Mouse (Mus musculus) midbrain, embryonic 11.5 days (tissue): ENCODE data around the gene Plppr5. TPM values are rescaled to one million over a fixed set of nuclear protein-coding genes. Genes with fewer than 3 reads are reported as not detected.

ENCODE experiments used
- ATAC-seq: fragments of 200-750 bp; cut with Nextera tagmentation; 2 replicates; pipeline ENCODE4 v1.8.0; 2017; ENCODE audit warnings: moderate TSS enrichment, moderate library complexity; ENCODE audit not compliant: low FRiP score
- DNase-seq: peaks from one replicate; pipeline ENCODE4 v3.0.0; 2015; ENCODE audit warnings: low spot score; ENCODE audit errors: missing footprints
- H3K27ac ChIP-seq: fragments of 300-500 bp; sonication (generic); 2 replicates; pipeline ENCODE4 v1.5.1; 2014; ENCODE audit warnings: low read depth, low read length
- H3K27me3 ChIP-seq: fragments of 300-500 bp; sonication (generic); 2 replicates; pipeline ENCODE4 v1.6.1; 2014; ENCODE audit warnings: mild to moderate bottlenecking, low read length, moderate library complexity, mixed read lengths; ENCODE audit not compliant: control insufficient read depth, insufficient read depth
- H3K36me3 ChIP-seq: fragments of 300-500 bp; sonication (generic); 2 replicates; pipeline ENCODE4 v1.6.1; 2014; ENCODE audit warnings: mild to moderate bottlenecking, low read length, moderate library complexity, mixed read lengths; ENCODE audit not compliant: control insufficient read depth, insufficient read depth
- H3K4me1 ChIP-seq: fragments of 300-500 bp; sonication (generic); 2 replicates; pipeline ENCODE4 v1.6.1; 2014; ENCODE audit warnings: low read length; ENCODE audit not compliant: control insufficient read depth, insufficient read depth
- H3K4me2 ChIP-seq: fragments of 300-500 bp; sonication (generic); 2 replicates; pipeline ENCODE4 v1.6.1; 2014; ENCODE audit warnings: mild to moderate bottlenecking, moderate library complexity
- H3K4me3 ChIP-seq: fragments of 300-500 bp; sonication (generic); 2 replicates; pipeline ENCODE4 v1.5.1; 2014; ENCODE audit warnings: low read depth, low read length
- H3K9ac ChIP-seq: fragments of 300-500 bp; sonication (generic); 2 replicates; pipeline ENCODE4 v1.6.1; 2014; ENCODE audit warnings: low read length
- H3K9me3 ChIP-seq: fragments of 300-500 bp; sonication (generic); 2 replicates; pipeline ENCODE4 v1.6.1; 2016; ENCODE audit warnings: low read length; ENCODE audit not compliant: control insufficient read depth
- WGBS: fragments of 180-500 bp; shearing (Covaris S2); extraction: QIAGEN DNeasy Blood & Tissue Kit; methylation state at CpG from one replicate; pipeline ENCODE4 v1.1.7; 2014; 5-methylcytosine and 5-hydroxymethylcytosine counted together
- polyA plus RNA-seq: library from polyadenylated mRNA; unstranded; fragments of >200 nt; fragmentation: Nextera tagmentation; extraction: Ambion mirVana; gene quantifications from 2 replicates; pipeline ENCODE4 v1.2.1, GENCODE M21; 2014

Gene Plppr5
- polyA plus RNA-seq, 1 experiment from 2014 or later: 0.51 TPM

DNA sequence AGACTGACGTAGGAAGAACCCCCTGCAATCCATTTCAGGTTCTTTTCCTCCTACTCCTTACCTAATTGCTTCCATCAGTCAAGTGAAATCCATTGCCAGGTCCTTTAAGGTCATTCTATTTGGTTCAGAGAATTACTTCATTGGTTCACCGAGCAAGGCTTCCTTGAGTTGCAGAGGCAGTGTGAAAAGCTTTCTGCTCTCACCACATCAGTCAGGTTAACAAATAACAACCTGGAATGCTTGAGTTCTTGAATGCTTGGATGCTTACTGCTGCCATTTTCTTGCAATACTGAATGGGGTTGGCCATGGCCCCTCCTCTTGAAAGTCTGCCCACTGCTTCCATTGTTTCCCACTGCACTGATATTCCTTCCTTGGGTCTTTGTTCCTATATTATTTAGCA is 28.8 kb downstream of the Plppr5 start:
- WGBS: 71% methylated on average over 2 of the region's 2 CpGs
- Histone ChIP-seq H3K36me3 (no peaks in the 10 kb centered on the region), H3K9ac (no peak overlapping the region), H3K4me1 (no peaks in the 10 kb centered on the region), H3K27ac (no peak overlapping the region), H3K9me3 (no peaks in the 10 kb centered on the region), H3K27me3 (no peaks in the 10 kb centered on the region), H3K4me3 (no peak overlapping the region), H3K4me2 (no peak overlapping the region)
- no peak for DNase-seq
- no peak for ATAC-seq

- Histone ChIP-seq H3K27ac (no peak overlapping the region), H3K4me2 (no peak overlapping the region), H3K4me1 (no peaks in the 10 kb centered on the region), H3K9me3 (no peaks in the 10 kb centered on the region), H3K9ac (no peak overlapping the region), H3K36me3 (no peaks in the 10 kb centered on the region), H3K4me3 (no peak overlapping the region), H3K27me3 (no peaks in the 10 kb centered on the region)
- no peak for DNase-seq
- ATAC-seq: no peak
These were observed 31.7 kb downstream of the Plppr5 start for GRCm38 (mm10) chr3:117606383-117606782.

GRCm38 (mm10) chr3:117611453-117611852 is 36.8 kb downstream of the Plppr5 start:
- no peak for DNase-seq
- H3K4me3 ChIP-seq: no peak overlapping the region
- H3K4me2 ChIP-seq: no peak overlapping the region
- H3K4me1 ChIP-seq: no peaks in the 10 kb centered on the region
- no peak overlapping the region for H3K9ac ChIP-seq
- H3K27ac ChIP-seq: no peak overlapping the region
- no peaks in the 10 kb centered on the region for H3K9me3 ChIP-seq
- WGBS: 87% methylated on average over 5 of the region's 5 CpGs
- no peaks in the 10 kb centered on the region for H3K36me3 ChIP-seq
- no peaks in the 10 kb centered on the region for H3K27me3 ChIP-seq
- no peak for ATAC-seq

- no peaks in the 10 kb centered on the region for H3K27me3 ChIP-seq
- H3K4me2 ChIP-seq: no peak overlapping the region
- no peak overlapping the region for H3K4me3 ChIP-seq
- WGBS: 90% methylated on average over 1 of the region's 1 CpGs
- DNase-seq (no peak), ATAC-seq (no peak)
- no peaks in the 10 kb centered on the region for H3K9me3 ChIP-seq
- no peak overlapping the region for H3K9ac ChIP-seq
- no peaks in the 10 kb centered on the region for H3K4me1 ChIP-seq
- H3K27ac ChIP-seq: no peak overlapping the region
- H3K36me3 ChIP-seq: no peaks in the 10 kb centered on the region
These were observed 40.2 kb downstream of the Plppr5 start for GRCm38 (mm10) chr3:117614856-117615255.

DNA sequence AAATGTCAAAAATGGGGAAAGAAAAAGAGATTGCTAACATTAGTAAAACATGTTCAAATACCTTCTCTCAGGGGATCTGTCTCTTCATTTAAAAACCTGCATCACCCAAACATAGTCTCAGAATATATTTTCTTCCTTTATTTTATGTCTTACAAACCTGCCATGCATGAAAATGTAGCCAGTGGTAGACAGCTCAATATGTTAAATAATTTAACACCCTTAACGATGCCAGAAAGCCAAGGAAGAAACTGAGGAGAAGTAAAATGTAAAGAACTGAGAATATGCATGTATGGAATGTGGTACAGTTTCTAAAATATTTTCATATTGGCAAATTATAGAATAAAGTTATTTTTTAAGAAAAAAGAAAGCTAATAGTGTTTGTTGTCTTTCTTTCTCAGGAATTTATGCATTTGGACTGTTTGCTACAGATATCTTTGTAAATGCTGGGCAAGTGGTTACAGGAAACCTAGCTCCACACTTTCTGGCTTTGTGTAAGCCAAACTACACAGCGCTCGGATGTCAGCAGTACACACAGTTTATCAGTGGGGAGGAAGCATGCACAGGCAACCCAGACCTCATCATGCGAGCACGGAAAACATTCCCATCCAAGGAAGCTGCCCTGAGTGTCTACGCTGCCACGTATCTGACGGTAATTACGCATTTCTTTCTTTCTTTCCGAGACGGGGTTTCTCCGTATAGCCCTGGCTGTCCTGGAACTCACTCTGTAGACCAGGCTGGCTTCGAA is 50.8 kb downstream of the Plppr5 start:
- Histone ChIP-seq H3K4me3 (no peak overlapping the region), H3K27me3 (no peaks in the 10 kb centered on the region), H3K4me1 (no peaks in the 10 kb centered on the region), H3K36me3 (no peaks in the 10 kb centered on the region), H3K27ac (no peak overlapping the region), H3K9me3 (no peaks in the 10 kb centered on the region), H3K4me2 (no peak overlapping the region), H3K9ac (no peak overlapping the region)
- ATAC-seq (no peak), DNase-seq (no peak)
- 95% methylated on average over 13 of the region's 13 CpGs for WGBS

- H3K4me3 ChIP-seq: no peak overlapping the region
- H3K27ac ChIP-seq: no peak overlapping the region
These were observed 54.2 kb downstream of the Plppr5 start for GRCm38 (mm10) chr3:117628799-117629198.

DNA sequence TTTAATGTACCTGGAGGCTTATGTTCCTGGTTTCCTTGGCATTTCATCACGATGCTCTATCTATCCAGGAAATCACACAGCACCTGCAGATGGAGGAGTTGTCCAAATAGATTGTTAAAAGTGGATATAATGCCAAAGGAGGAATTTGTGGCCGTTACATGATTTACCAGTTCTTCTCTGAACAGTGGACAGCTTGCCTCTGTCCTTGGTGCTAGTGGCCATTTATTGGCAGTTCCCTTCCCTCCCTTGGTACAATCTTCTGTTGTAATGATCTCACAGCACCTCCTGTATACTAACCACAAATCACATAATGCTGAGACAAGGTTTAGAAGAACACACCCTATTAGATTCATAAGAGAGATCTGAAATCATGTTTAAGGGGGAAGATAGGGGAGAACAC is 55.7 kb downstream of the Plppr5 start:
- H3K4me2 ChIP-seq: no peak overlapping the region
- DNase-seq: no peak
- no peaks in the 10 kb centered on the region for H3K9me3 ChIP-seq
- no peaks in the 10 kb centered on the region for H3K27me3 ChIP-seq
- no peaks in the 10 kb centered on the region for H3K4me1 ChIP-seq
- no peaks in the 10 kb centered on the region for H3K36me3 ChIP-seq
- no peak overlapping the region for H3K9ac ChIP-seq
- no peak overlapping the region for H3K4me3 ChIP-seq
- 78% methylated on average over 2 of the region's 2 CpGs for WGBS
- no peak for ATAC-seq
- H3K27ac ChIP-seq: no peak overlapping the region

More at GRCm38 (mm10) chr3:117628799-117629198, 54.2 kb downstream of the Plppr5 start:
- 33% methylated on average over 3 of the region's 3 CpGs for WGBS
- Histone ChIP-seq H3K9me3 (no peaks in the 10 kb centered on the region), H3K36me3 (no peaks in the 10 kb centered on the region), H3K9ac (no peak overlapping the region), H3K4me1 (no peaks in the 10 kb centered on the region), H3K4me2 (no peak overlapping the region), H3K27me3 (no peaks in the 10 kb centered on the region)
- DNase-seq (no peak), ATAC-seq (no peak)

DNA sequence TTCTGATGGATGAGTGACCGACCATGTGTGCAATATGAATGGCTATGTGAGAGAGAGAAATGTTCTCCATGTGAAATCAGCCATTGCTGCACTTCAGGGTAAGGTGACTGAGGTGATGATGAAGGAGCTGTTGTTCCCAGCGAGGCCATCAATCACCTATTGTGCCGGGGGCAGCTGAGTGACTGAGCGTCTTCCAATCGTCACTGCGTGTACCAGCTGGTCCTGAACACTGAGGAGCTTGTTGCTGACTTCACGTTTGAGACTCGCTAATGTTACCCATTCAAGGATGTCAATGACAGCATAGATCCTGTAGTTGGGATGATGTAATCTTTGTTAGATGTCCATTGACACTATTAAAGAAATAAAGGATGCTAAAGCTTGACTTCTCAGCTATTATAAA is 74.0 kb downstream of the Plppr5 start:
- Histone ChIP-seq H3K27ac (no peak overlapping the region), H3K9me3 (no peaks in the 10 kb centered on the region), H3K27me3 (no peaks in the 10 kb centered on the region), H3K4me2 (no peak overlapping the region), H3K36me3 (no peaks in the 10 kb centered on the region), H3K9ac (no peak overlapping the region), H3K4me3 (no peak overlapping the region), H3K4me1 (no peaks in the 10 kb centered on the region)
- DNase-seq: no peak
- no peak for ATAC-seq
- 81% methylated on average over 8 of the region's 8 CpGs for WGBS

- WGBS: 81% methylated on average over 1 of the region's 1 CpGs
These were observed 89.7 kb downstream of the Plppr5 start for GRCm38 (mm10) chr3:117664316-117664715.

More at GRCm38 (mm10) chr3:117664316-117664715, 89.7 kb downstream of the Plppr5 start:
- H3K9me3 ChIP-seq: no peaks in the 10 kb centered on the region
- no peak overlapping the region for H3K27ac ChIP-seq
- H3K4me1 ChIP-seq: no peaks in the 10 kb centered on the region
- no peaks in the 10 kb centered on the region for H3K36me3 ChIP-seq
- H3K4me2 ChIP-seq: no peak overlapping the region
- ATAC-seq (no peak), DNase-seq (no peak)
- H3K9ac ChIP-seq: no peak overlapping the region
- H3K4me3 ChIP-seq: no peak overlapping the region
- H3K27me3 ChIP-seq: no peaks in the 10 kb centered on the region
